Mouse (Mus musculus) intestine, embryonic 15.5 days (tissue): Measurements from ENCODE around the gene Irgm2. TPM values are rescaled to one million over a fixed set of nuclear protein-coding genes. Genes with fewer than 3 reads are reported as not detected.

Experiments
- ATAC-seq: fragments of 200-750 bp; cut with Nextera tagmentation; 2 replicates; pipeline ENCODE4 v1.8.0; 2017; ENCODE audit warnings: moderate TSS enrichment, moderate library complexity
- H3K27ac ChIP-seq: fragments of 300-500 bp; sonication (generic); 2 replicates; pipeline ENCODE4 v1.5.1; 2015; ENCODE audit warnings: mild to moderate bottlenecking, inconsistent platforms
- H3K27me3 ChIP-seq: fragments of 300-500 bp; sonication (generic); replicated peaks from 2 replicates; pipeline ENCODE4 v1.6.1; 2015; ENCODE audit warnings: inconsistent platforms
- H3K36me3 ChIP-seq: fragments of 300-500 bp; sonication (generic); 2 replicates; pipeline ENCODE4 v1.6.1; 2015; ENCODE audit warnings: inconsistent platforms
- H3K4me1 ChIP-seq: fragments of 300-500 bp; sonication (generic); replicated peaks from 2 replicates; pipeline ENCODE4 v1.6.1; 2015; ENCODE audit warnings: inconsistent platforms
- H3K4me2 ChIP-seq: fragments of 300-500 bp; sonication (generic); replicated peaks from 2 replicates; pipeline ENCODE4 v1.6.1; 2015; ENCODE audit warnings: mild to moderate bottlenecking, inconsistent platforms
- H3K4me3 ChIP-seq: fragments of 300-500 bp; sonication (generic); replicated peaks from 2 replicates; pipeline ENCODE4 v1.5.1; 2015; ENCODE audit warnings: inconsistent platforms
- H3K9ac ChIP-seq: fragments of 300-500 bp; sonication (generic); 2 replicates; pipeline ENCODE4 v1.6.1; 2015; ENCODE audit warnings: inconsistent platforms
- H3K9me3 ChIP-seq: fragments of 300-500 bp; sonication (generic); 2 replicates; pipeline ENCODE4 v1.6.1; 2016; ENCODE audit warnings: inconsistent platforms
- WGBS: fragments of 180-500 bp; shearing (Covaris S2); methylation state at CpG from one replicate; pipeline ENCODE4 v1.1.7; 2015; 5-methylcytosine and 5-hydroxymethylcytosine counted together
- polyA plus RNA-seq: library from polyadenylated mRNA; unstranded; fragments of >200 nt; fragmentation: Nextera tagmentation; extraction: Ambion mirVana; gene quantifications from 2 replicates; pipeline ENCODE4 v1.2.1, GENCODE M21; 2015

Irgm2 gene
- polyA plus RNA-seq, 1 experiment from 2014 or later = 3.8 TPM

DNA sequence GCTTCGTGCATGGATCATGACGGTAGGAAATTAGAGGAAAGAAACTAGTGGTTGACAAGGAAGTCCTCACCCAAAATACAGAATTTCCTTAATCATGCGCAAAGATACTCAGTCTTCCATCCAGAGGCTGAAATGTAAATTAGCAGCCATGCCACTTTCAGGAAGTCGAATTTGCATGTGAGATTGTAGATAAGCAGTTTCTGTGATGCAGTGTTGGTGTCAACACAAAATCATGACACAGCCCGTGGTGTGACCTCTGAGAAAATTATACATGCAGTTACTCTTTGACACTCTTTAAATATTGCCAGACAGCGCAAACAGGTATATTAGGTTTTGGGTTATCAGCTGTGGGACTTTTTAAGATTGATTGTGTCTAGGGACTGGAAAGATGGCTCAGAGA lies 9.7 kb upstream of the Irgm2 start:
- H3K4me2 ChIP-seq = no peak overlapping the region
- H3K27ac ChIP-seq = no peak overlapping the region
- H3K9ac ChIP-seq = no peak overlapping the region
- 0 out of 2 replicates have a peak, but pooled peaks cover 3% of the 10 kb centered on the region for H3K4me1 ChIP-seq
- H3K36me3 ChIP-seq = no peaks in the 10 kb centered on the region
- WGBS = 88% methylated on average over 6 of the region's 6 CpGs
- no peak overlapping the region for H3K4me3 ChIP-seq
- H3K9me3 ChIP-seq = no peaks in the 10 kb centered on the region
- ATAC-seq = no peak
- H3K27me3 ChIP-seq = no peaks in the 10 kb centered on the region

GRCm38 (mm10) chr11:58193326-58193725 lies 6.1 kb upstream of the Irgm2 start:
- Histone ChIP-seq H3K27ac (no peak overlapping the region), H3K9ac (no peak overlapping the region), H3K4me3 (no peak overlapping the region), H3K4me1 (0 out of 2 replicates have a peak, but pooled peaks cover 3% of the 10 kb centered on the region), H3K9me3 (no peaks in the 10 kb centered on the region), H3K4me2 (no peak overlapping the region), H3K36me3 (no peaks in the 10 kb centered on the region), H3K27me3 (no peaks in the 10 kb centered on the region)
- no peak for ATAC-seq
- WGBS = 30% methylated on average over 3 of the region's 3 CpGs

DNA sequence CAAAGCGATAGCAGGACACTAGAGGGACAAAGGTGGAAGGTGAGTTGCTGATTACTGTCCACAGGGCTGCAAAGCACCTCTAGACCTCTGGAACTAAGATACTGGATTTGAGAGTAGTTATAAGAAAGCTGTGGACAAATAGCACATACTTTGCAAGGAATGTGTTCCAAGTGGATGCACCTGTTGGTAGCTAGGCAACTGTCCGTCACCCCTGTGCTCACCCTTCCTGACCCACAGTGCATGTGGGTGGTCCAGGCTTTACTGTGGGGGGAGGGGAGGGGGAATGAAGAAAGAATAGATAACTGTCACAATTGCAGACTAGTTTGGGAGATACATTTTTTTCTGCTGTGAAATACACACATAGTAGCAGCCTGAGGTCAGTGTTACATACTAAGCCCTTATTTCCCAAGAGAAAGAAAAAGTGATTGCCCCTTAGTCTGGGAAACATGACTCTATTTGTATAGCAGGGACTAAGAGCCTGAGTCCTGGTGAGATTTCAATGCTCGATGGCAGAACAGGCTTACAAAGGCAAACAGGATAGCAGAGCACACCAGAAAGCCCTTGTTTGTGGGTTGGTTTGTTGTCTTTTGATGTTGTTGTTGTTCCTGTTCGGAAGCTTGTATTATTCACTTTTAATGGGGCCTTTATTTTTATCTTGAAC lies 5.4 kb upstream of the Irgm2 start:
- 45% methylated on average over 4 of the region's 4 CpGs for WGBS
- H3K9ac ChIP-seq = no peak overlapping the region

GRCm38 (mm10) chr11:58198663-58199062 lies 755 bp upstream of the Irgm2 start:
- no peak for ATAC-seq
- Histone ChIP-seq H3K9me3 (no peaks in the 10 kb centered on the region), H3K4me3 (peak overlapping the region; percentile 56), H3K27me3 (no peaks in the 10 kb centered on the region), H3K9ac (peak overlapping the region; percentile 64; the same call in 1 of the 2 replicates), H3K4me1 (0 out of 2 replicates have a peak, but pooled peaks cover 5% of the 10 kb centered on the region), H3K27ac (no peak overlapping the region), H3K4me2 (peak overlapping the region; percentile 79), H3K36me3 (no peaks in the 10 kb centered on the region)
- 86% methylated on average over 4 of the region's 4 CpGs for WGBS

More for the DNA sequence above, 5.4 kb upstream of the Irgm2 start:
- no peak overlapping the region for H3K4me3 ChIP-seq
- no peak overlapping the region for H3K4me2 ChIP-seq
- H3K27ac ChIP-seq = no peak overlapping the region
- no peaks in the 10 kb centered on the region for H3K36me3 ChIP-seq
- ATAC-seq = no peak
- H3K9me3 ChIP-seq = no peaks in the 10 kb centered on the region
- no peaks in the 10 kb centered on the region for H3K27me3 ChIP-seq
- H3K4me1 ChIP-seq = 0 out of 2 replicates have a peak, but pooled peaks cover 3% of the 10 kb centered on the region

- no peak overlapping the region for H3K27ac ChIP-seq
- no peak overlapping the region for H3K9ac ChIP-seq
- 0 out of 2 replicates have a peak, but pooled peaks cover 2% of the 10 kb centered on the region for H3K4me1 ChIP-seq
- H3K36me3 ChIP-seq = no peaks in the 10 kb centered on the region
- 84% methylated on average over 4 of the region's 4 CpGs for WGBS
- 0 out of 2 replicates have a peak overlapping the region, but pooled peaks have one; percentile 4 for H3K4me2 ChIP-seq
- no peaks in the 10 kb centered on the region for H3K9me3 ChIP-seq
- no peak for ATAC-seq
- 0 out of 2 replicates have a peak overlapping the region, but pooled peaks have one; percentile 4 for H3K4me3 ChIP-seq
- H3K27me3 ChIP-seq = no peaks in the 10 kb centered on the region
Observed at GRCm38 (mm10) chr11:58200226-58200625, 808 bp downstream of the Irgm2 start.

- H3K9me3 ChIP-seq = no peaks in the 10 kb centered on the region
- H3K4me2 ChIP-seq = no peak overlapping the region
- 83% methylated on average over 12 of the region's 12 CpGs for WGBS
- no peak overlapping the region for H3K27ac ChIP-seq
- H3K4me3 ChIP-seq = no peak overlapping the region
- no peak for ATAC-seq
- H3K27me3 ChIP-seq = no peaks in the 10 kb centered on the region
- H3K4me1 ChIP-seq = 0 out of 2 replicates have a peak, but pooled peaks cover 2% of the 10 kb centered on the region
- no peak overlapping the region for H3K9ac ChIP-seq
- no peaks in the 10 kb centered on the region for H3K36me3 ChIP-seq
Observed at GRCm38 (mm10) chr11:58201052-58201451, 1.6 kb downstream of the Irgm2 start.

- no peaks in the 10 kb centered on the region for H3K4me1 ChIP-seq
- 0 out of 2 replicates have a peak, but pooled peaks cover 2% of the 10 kb centered on the region for H3K36me3 ChIP-seq
- no peaks in the 10 kb centered on the region for H3K9me3 ChIP-seq
- no peak for ATAC-seq
- H3K27ac ChIP-seq = no peak overlapping the region
- 85% methylated on average over 1 of the region's 1 CpGs for WGBS
- H3K4me2 ChIP-seq = no peak overlapping the region
- H3K4me3 ChIP-seq = no peak overlapping the region
- no peaks in the 10 kb centered on the region for H3K27me3 ChIP-seq
- no peak overlapping the region for H3K9ac ChIP-seq
Observed at GRCm38 (mm10) chr11:58210321-58210886, 11.0 kb downstream of the Irgm2 start.

- Histone ChIP-seq H3K27me3 (no peaks in the 10 kb centered on the region), H3K27ac (no peak overlapping the region), H3K4me1 (no peaks in the 10 kb centered on the region), H3K9me3 (no peaks in the 10 kb centered on the region), H3K4me2 (no peak overlapping the region), H3K36me3 (0 out of 2 replicates have a peak, but pooled peaks cover 2% of the 10 kb centered on the region), H3K9ac (no peak overlapping the region), H3K4me3 (no peak overlapping the region)
- 23% methylated on average over 9 of the region's 9 CpGs for WGBS
- 0 out of 2 replicates have a peak, but pooled peaks have one; percentile 19 for ATAC-seq
Observed at GRCm38 (mm10) chr11:58211062-58211681, 11.8 kb downstream of the Irgm2 start.

DNA sequence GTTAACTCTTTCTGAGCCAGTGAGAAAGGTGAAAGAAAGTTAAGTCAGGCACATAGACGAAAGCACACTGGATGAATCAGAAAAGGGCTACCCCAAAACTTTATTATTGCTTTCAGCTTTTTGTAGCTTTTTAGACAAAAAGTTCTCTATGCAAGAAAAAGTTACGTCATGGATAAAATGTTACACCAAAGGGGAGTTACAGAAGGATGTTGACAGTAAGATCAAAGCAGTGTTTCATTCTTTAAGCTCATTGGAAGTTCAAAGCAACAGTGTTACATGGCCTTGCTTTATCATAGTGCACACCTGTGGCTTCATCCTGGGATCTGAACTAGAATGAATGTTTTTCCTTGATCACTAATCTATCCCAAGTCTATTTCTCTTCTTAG lies 12.3 kb downstream of the Irgm2 start:
- Histone ChIP-seq H3K27ac (no peak overlapping the region), H3K36me3 (0 out of 2 replicates have a peak, but pooled peaks cover 2% of the 10 kb centered on the region), H3K9ac (no peak overlapping the region), H3K27me3 (no peaks in the 10 kb centered on the region), H3K4me1 (no peaks in the 10 kb centered on the region), H3K4me2 (no peak overlapping the region), H3K9me3 (no peaks in the 10 kb centered on the region), H3K4me3 (no peak overlapping the region)
- ATAC-seq = no peak
- WGBS = 32% methylated on average over 2 of the region's 2 CpGs

DNA sequence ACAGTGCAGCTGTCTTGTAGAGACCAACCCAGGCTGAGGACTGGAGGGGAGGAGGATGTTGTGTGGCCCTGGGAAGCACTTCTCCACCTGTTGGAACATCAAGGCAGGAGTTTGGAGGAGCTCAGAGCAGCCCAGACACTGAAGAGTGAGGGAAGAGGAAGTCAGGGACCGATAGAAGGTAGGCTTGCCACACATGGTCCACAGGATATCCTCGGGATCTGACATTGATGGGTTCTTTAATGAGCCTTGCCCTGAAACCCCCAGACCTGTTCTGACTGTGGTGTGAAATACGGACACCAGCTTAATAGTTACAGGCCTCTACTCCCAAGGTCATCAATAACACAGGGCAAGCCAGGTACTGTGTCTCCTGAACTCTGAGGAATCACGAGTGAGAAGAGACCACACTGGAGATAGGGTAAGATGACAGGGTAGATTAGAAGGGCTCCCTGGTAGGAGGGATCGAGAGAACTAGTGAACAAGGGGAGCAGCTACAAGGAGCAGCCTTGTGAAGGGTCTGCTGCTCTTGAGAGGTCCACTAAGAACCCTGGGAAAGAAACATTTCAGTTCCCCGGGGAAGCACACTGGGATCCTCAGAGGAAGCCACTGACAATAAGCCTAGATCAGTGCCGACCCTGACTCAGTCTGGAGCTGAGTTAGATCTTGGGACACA lies 14.4 kb downstream of the Irgm2 start:
- H3K36me3 ChIP-seq = no peaks in the 10 kb centered on the region
- no peak overlapping the region for H3K27ac ChIP-seq
- H3K27me3 ChIP-seq = no peaks in the 10 kb centered on the region
- 76% methylated on average over 7 of the region's 7 CpGs for WGBS
- H3K4me2 ChIP-seq = no peak overlapping the region
- no peaks in the 10 kb centered on the region for H3K4me1 ChIP-seq
- H3K4me3 ChIP-seq = no peak overlapping the region
- no peak for ATAC-seq
- H3K9me3 ChIP-seq = no peaks in the 10 kb centered on the region
- no peak overlapping the region for H3K9ac ChIP-seq

DNA sequence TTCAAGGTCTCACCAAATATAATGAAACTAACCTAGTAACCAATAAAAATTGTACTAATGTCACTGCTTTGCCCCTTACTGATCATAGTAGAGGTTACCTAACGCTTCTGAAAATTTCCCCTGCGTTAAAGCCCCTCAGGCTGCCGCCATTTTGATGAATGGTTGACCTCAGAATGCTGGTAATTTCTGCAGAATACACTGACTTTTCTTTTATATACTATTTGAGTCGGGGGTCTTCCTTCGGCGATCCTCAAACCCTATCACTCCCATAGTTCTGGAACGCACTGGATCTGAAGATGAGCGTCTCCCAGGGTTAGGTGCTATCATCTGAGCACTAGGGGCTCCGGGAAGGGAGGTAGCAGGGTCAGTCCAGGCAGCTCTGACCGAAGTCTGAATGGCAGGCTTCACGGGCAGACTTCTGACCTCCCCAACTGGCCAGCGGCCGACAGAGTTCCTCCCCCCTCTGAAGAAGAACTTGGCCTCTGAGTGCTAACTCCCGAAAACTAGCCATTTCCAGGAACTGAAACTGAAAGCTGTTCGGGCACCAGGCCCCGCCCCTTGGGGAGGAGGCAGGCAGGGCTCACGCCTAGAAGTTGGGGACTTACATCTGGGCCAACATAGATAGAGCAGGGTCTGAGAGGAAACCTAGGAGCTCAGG lies 15.1 kb downstream of the Irgm2 start:
- Histone ChIP-seq H3K36me3 (no peaks in the 10 kb centered on the region), H3K4me2 (peak overlapping the region; percentile 71), H3K9ac (peak overlapping the region; percentile 48; the same call in 1 of the 2 replicates), H3K9me3 (no peaks in the 10 kb centered on the region), H3K4me3 (peak overlapping the region; percentile 55), H3K27me3 (no peaks in the 10 kb centered on the region), H3K27ac (peak overlapping the region; percentile 40; the same call in 1 of the 2 replicates), H3K4me1 (no peaks in the 10 kb centered on the region)
- ATAC-seq = peak; percentile 92
- 23% methylated on average over 17 of the region's 17 CpGs for WGBS
